Mouse (Mus musculus) MEL (cell line): ENCODE results near the gene Tekt1. TPM values are rescaled to one million over a fixed set of nuclear protein-coding genes. Genes with fewer than 3 reads are reported as not detected.
A peak's percentile ranks its signal among the peaks of the same experiment; 100 is the strongest.

Experiments used
- DNase-seq: peaks from one replicate; pipeline ENCODE4 v3.0.0; 2011; ENCODE audit warnings: low read depth, low spot score
- H3K27ac ChIP-seq: 2 replicates; pipeline ENCODE4 v1.5.1; 2012; ENCODE audit warnings: low read depth, mild to moderate bottlenecking, control low read depth, low read length, moderate library complexity; ENCODE audit not compliant: control insufficient read depth
- H3K27me3 ChIP-seq, 2 experiments: fragments of 150-350 bp in 1 of 2; sonication (generic) in 1 of 2; 2 replicates each; pipeline ENCODE4 v1.6.1; 2012; ENCODE audit warnings: low read length in 2 of 2, mild to moderate bottlenecking in 2 of 2, improper control_type of control experiment in 1 of 2, moderate library complexity in 1 of 2; ENCODE audit not compliant: insufficient read depth in 2 of 2, control insufficient read depth in 1 of 2
- H3K36me3 ChIP-seq, 2 experiments: 2 replicates each; pipeline ENCODE4 v1.6.1; 2012 to 2014; ENCODE audit warnings: low read length in 2 of 2, improper control_type of control experiment in 1 of 2, inconsistent platforms in 1 of 2, mild to moderate bottlenecking in 1 of 2; ENCODE audit not compliant: insufficient read depth in 2 of 2, control insufficient read depth in 1 of 2
- H3K4me1 ChIP-seq, 2 experiments: fragments of 150-350 bp in 1 of 2; sonication (generic) in 1 of 2; 2 replicates each; pipeline ENCODE4 v1.6.1; 2012; ENCODE audit warnings: low read length in 2 of 2, improper control_type of control experiment in 1 of 2, mild to moderate bottlenecking in 1 of 2; ENCODE audit not compliant: insufficient read depth in 2 of 2, control insufficient read depth in 1 of 2
- H3K4me3 ChIP-seq, 2 experiments: fragments of 150-350 bp in 1 of 2; sonication (generic) in 1 of 2; 2 replicates each; pipeline ENCODE4 v1.5.1; 2012; ENCODE audit warnings: low read depth in 2 of 2, low read length in 2 of 2, mild to moderate bottlenecking in 2 of 2, moderate library complexity in 2 of 2, control low read depth in 1 of 2, improper control_type of control experiment in 1 of 2; ENCODE audit not compliant: control insufficient read depth in 1 of 2, insufficient read depth in 1 of 2
- H3K79me2 ChIP-seq: 2 replicates; pipeline ENCODE4 v1.6.1; 2012; ENCODE audit warnings: mild to moderate bottlenecking, low read length, moderate library complexity; ENCODE audit not compliant: control insufficient read depth, poor library complexity, insufficient read depth
- H3K9ac ChIP-seq: 2 replicates; pipeline ENCODE4 v1.6.1; 2012; ENCODE audit warnings: low read depth, mild to moderate bottlenecking, control low read depth, low read length, moderate library complexity; ENCODE audit not compliant: control insufficient read depth, poor library complexity, severe bottlenecking
- H3K9me3 ChIP-seq: fragments of 150-350 bp; sonication (generic); replicated peaks from 2 replicates; pipeline ENCODE4 v1.6.1; 2012; ENCODE audit warnings: mild to moderate bottlenecking, low read length, improper control_type of control experiment, moderate library complexity; ENCODE audit not compliant: insufficient read depth
- CHD1 ChIP-seq: IDR thresholded peaks from 2 replicates; pipeline ENCODE4 v1.6.1; 2012; ENCODE audit warnings: low read depth, mild to moderate bottlenecking, inconsistent platforms, low read length, improper control_type of control experiment
- CTCF ChIP-seq, 3 experiments: IDR thresholded peaks in 2 of 3; conservative IDR thresholded peaks in 1 of 3; 2 replicates each; pipeline ENCODE4 v1.5.1; 2011 to 2012; ENCODE audit warnings: low read length in 3 of 3, low read depth in 2 of 3, mild to moderate bottlenecking in 2 of 3, improper control_type of control experiment in 1 of 3, inconsistent platforms in 1 of 3, mixed read lengths in 1 of 3, moderate library complexity in 1 of 3; ENCODE audit not compliant: control insufficient read depth in 1 of 3, insufficient read depth in 1 of 3, poor library complexity in 1 of 3, severe bottlenecking in 1 of 3
- E2F4 ChIP-seq: IDR thresholded peaks from 2 replicates; pipeline ENCODE4 v1.6.1; 2011; ENCODE audit warnings: low read depth, low read length, improper control_type of control experiment, borderline replicate concordance
- ELF1 ChIP-seq: IDR thresholded peaks from 2 replicates; pipeline ENCODE4 v1.6.1; 2014; ENCODE audit warnings: low read depth, mild to moderate bottlenecking, inconsistent platforms, low read length, improper control_type of control experiment, moderate library complexity
- GABPA ChIP-seq: IDR thresholded peaks from 2 replicates; pipeline ENCODE4 v1.6.1; 2012; ENCODE audit warnings: low read depth, mild to moderate bottlenecking, inconsistent platforms, low read length, improper control_type of control experiment, moderate library complexity
- GATA1 ChIP-seq: IDR thresholded peaks from 2 replicates; pipeline ENCODE4 v1.6.1; 2011; ENCODE audit warnings: low read depth, low read length, improper control_type of control experiment
- JUND ChIP-seq: IDR thresholded peaks from 2 replicates; pipeline ENCODE4 v1.6.1; 2011; ENCODE audit warnings: low read depth, mild to moderate bottlenecking, improper control_type of control experiment, low read length
- MAX ChIP-seq: IDR thresholded peaks from 2 replicates; pipeline ENCODE4 v1.6.1; 2011; ENCODE audit warnings: low read length, improper control_type of control experiment
- MAZ ChIP-seq: IDR thresholded peaks from 2 replicates; pipeline ENCODE4 v1.6.1; 2012; ENCODE audit warnings: low read depth, mild to moderate bottlenecking, inconsistent platforms, low read length, improper control_type of control experiment
- MEF2A ChIP-seq: IDR thresholded peaks from 2 replicates; pipeline ENCODE4 v1.6.1; 2014; ENCODE audit warnings: low read depth, mild to moderate bottlenecking, inconsistent platforms, low read length, improper control_type of control experiment; ENCODE audit not compliant: poor library complexity, insufficient replicate concordance, severe bottlenecking; ENCODE audit errors: extremely low read depth
- MYB ChIP-seq: IDR thresholded peaks from 2 replicates; pipeline ENCODE4 v1.6.1; 2011; ENCODE audit warnings: mild to moderate bottlenecking, low read depth, low read length, improper control_type of control experiment
- MYC ChIP-seq: IDR thresholded peaks from 2 replicates; pipeline ENCODE4 v1.6.1; 2011; ENCODE audit warnings: low read depth, mild to moderate bottlenecking, low read length, improper control_type of control experiment, moderate library complexity
- NELFE ChIP-seq: IDR thresholded peaks from 2 replicates; pipeline ENCODE4 v1.6.1; 2011; ENCODE audit warnings: low read depth, low read length, improper control_type of control experiment
- POLR2A ChIP-seq, 2 experiments: IDR thresholded peaks; 2 replicates each; pipeline ENCODE4 v1.6.1; 2011 to 2012; ENCODE audit warnings: low read length in 2 of 2, mild to moderate bottlenecking in 2 of 2, control low read depth in 1 of 2, improper control_type of control experiment in 1 of 2, low read depth in 1 of 2, moderate library complexity in 1 of 2; ENCODE audit not compliant: control insufficient read depth in 1 of 2, insufficient read depth in 1 of 2, poor library complexity in 1 of 2
- POLR2AphosphoS2 ChIP-seq: IDR thresholded peaks from 2 replicates; pipeline ENCODE4 v1.6.1; 2011; ENCODE audit warnings: low read length, improper control_type of control experiment
- POLR2AphosphoS5 ChIP-seq: IDR thresholded peaks from 2 replicates; pipeline ENCODE4 v1.6.1; 2012; ENCODE audit warnings: low read depth, borderline replicate concordance, mild to moderate bottlenecking, inconsistent platforms, low read length, moderate library complexity, mixed read lengths
- RAD21 ChIP-seq: IDR thresholded peaks from 2 replicates; pipeline ENCODE4 v1.6.1; 2011; ENCODE audit warnings: mild to moderate bottlenecking, low read depth, low read length, improper control_type of control experiment
- RCOR1 ChIP-seq: IDR thresholded peaks from 2 replicates; pipeline ENCODE4 v1.6.1; 2012; ENCODE audit warnings: low read depth, mild to moderate bottlenecking, inconsistent platforms, low read length, improper control_type of control experiment
- SIN3A ChIP-seq: IDR thresholded peaks from 2 replicates; pipeline ENCODE4 v1.6.1; 2012; ENCODE audit warnings: low read length, improper control_type of control experiment, inconsistent platforms
- TCF12 ChIP-seq: IDR thresholded peaks from 2 replicates; pipeline ENCODE4 v1.6.1; 2014; ENCODE audit warnings: low read depth, mild to moderate bottlenecking, inconsistent platforms, low read length, improper control_type of control experiment, moderate library complexity
- UBTF ChIP-seq: IDR thresholded peaks from 2 replicates; pipeline ENCODE4 v1.6.1; 2012; ENCODE audit warnings: low read depth, mild to moderate bottlenecking, inconsistent platforms, low read length, improper control_type of control experiment, moderate library complexity, borderline replicate concordance; ENCODE audit not compliant: insufficient read depth
- USF1 ChIP-seq: IDR thresholded peaks from 2 replicates; pipeline ENCODE4 v1.6.1; 2014; ENCODE audit warnings: low read depth, mild to moderate bottlenecking, inconsistent platforms, low read length, improper control_type of control experiment, moderate library complexity
- ZC3H11A ChIP-seq: IDR thresholded peaks from 2 replicates; pipeline ENCODE4 v1.6.1; 2012; ENCODE audit warnings: low read depth, mild to moderate bottlenecking, inconsistent platforms, low read length, improper control_type of control experiment
- ZKSCAN1 ChIP-seq: IDR thresholded peaks from 2 replicates; pipeline ENCODE4 v1.6.1; 2012; ENCODE audit warnings: low read depth, mild to moderate bottlenecking, inconsistent platforms, low read length, improper control_type of control experiment, moderate library complexity
- polyA plus RNA-seq, 2 experiments: library from polyadenylated mRNA; stranded (reverse) in 1 of 2; unstranded in 1 of 2; fragments of >175 nt in 1 of 2; fragments of >200 nt in 1 of 2; gene quantifications; 2 replicates each; pipeline versions ENCODE4 v1.2.1 to v1.2.4; 2012; ENCODE audit warnings: low replicate concordance in 2 of 2, low read depth in 1 of 2; ENCODE audit not compliant: insufficient read length in 2 of 2, insufficient read depth in 1 of 2, missing spikeins in 1 of 2
- total RNA-seq: library from RNA; depleted of rRNA; stranded (reverse); fragments of 300-350 nt; gene quantifications from 2 replicates; pipeline ENCODE4 v1.2.3, GENCODE M21; 2012; rRNA removed

Gene Tekt1
- not detected in 2 replicates for total RNA-seq
- not detected for polyA plus RNA-seq

DNA sequence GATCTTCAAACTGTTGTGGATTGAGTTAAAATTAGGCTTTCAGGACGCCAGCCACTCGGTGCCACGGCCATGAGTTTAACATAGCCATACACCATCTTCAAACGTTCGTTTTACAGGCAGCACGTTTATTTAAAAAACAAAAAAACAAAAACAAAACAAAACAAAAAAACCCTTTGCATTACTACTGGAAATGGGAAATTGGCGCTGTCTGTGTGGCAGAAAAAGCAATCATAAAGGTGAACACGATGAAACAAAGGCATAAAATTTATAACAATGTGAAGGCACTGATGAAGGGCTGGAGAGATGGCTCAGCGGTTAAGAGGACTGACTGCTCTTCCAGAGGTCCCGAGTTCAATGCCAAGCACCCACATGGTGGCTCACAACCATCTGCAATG lies at the start of gene Tekt1:
Gene Tekt1, minus strand, starts transcription at position 96 of the 395 bp plus-strand sequence.
- H3K79me2 ChIP-seq = no peaks in the 10 kb centered on the region
- peaks cover 0 to 5% of the 10 kb centered on the region in 2 experiments; a peak in 2 of 4 replicates for H3K27me3 ChIP-seq
- peaks cover 0 to 10% of the 10 kb centered on the region in 2 experiments; a peak in 1 of 4 replicates for H3K4me1 ChIP-seq
- DNase-seq = no peak
- no peaks in the 10 kb centered on the region for H3K9me3 ChIP-seq
- no peak for TF ChIP-seq RAD21
- TF ChIP-seq MEF2A = no peak
- TF ChIP-seq ELF1 = no peak
- no peak for TF ChIP-seq E2F4
- TF ChIP-seq GATA1 = no peak
- TF ChIP-seq CTCF (IDR thresholded peaks at IDR 0.05 in 2 of 3, conservative IDR thresholded peaks at IDR 0.05 in 1 of 3; ENCODE audit: control insufficient read depth in 1 of 3, insufficient read depth in 1 of 3, low read depth in 2 of 3, low read length in 3 of 3, poor library complexity in 1 of 3, severe bottlenecking in 1 of 3) = no peak
- no peak for TF ChIP-seq JUND
- no peak within 1 kb of the TSS for H3K4me3 ChIP-seq
- H3K36me3 ChIP-seq = peaks cover 0 to 7% of the 10 kb centered on the region in 2 experiments; a peak in 1 of 4 replicates
- H3K9ac ChIP-seq = no peak within 1 kb of the TSS
- H3K27ac ChIP-seq = no peak within 1 kb of the TSS

DNA sequence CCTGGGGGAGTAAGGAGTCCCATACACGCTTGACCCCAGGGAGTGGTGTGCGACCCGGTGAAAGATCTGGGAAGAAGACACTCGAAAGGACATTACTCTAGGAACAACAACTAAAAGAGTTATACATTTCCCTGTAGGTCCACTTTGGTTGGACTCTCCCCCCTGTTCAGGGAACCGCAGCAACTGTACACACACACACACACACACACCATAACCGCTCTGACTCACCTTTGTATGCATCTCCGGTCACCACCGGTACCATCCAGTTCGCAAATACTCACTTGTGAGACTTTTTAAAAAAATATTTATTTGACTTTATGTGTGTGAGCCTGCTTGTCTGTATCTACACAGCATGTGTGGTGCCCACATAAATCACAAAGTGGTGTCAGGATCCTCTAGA lies 49.7 kb upstream of the Tekt1 start:
- H3K4me3 ChIP-seq = peak overlapping the region; percentile 33 to 69

DNA sequence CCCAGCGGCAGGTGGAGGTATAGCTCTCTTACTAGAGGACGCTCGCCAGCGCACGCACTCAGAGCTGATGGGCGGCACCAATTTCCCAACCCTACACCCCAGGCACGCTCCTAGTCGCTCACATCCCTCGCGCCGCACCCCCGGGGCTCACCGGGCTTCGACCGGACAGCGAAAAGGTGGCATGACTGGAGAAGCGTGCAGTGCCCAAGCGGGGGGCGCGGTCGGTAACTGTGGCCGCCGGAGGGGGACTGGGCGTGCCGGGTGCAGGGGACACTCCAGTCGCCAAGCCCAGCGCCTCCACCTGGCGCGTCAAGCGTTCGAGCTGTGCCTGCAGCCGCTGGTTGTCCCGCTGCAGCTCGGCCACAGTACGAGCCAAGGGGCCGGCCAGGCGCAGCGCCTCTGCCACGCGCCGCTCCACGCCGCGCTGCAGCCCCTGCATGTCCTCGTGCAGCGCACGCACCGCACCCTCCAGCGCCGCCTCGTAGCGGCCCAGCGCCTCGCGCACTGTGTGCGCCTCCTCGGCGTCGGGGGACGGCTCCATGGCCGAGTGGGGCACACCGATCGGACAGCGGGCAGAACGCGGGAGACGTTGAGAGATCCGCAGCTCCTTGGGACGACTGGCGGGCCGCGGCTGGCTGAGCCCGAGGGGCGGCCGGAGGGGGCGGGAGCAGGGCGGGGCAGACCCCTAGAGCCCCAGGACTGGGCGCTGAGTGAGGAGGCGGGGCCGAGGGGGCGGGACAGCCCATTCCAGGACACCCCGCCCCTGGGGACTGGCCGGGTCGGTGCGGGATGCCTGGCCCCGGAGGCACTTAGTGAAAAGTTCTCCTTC lies 49.1 kb upstream of the Tekt1 start, which contains the start of gene Smtnl2:
Gene Smtnl2, minus strand, starts transcription at position 621 of the 829 bp plus-strand sequence.
- H3K4me1 ChIP-seq = peaks cover 16 to 42% of the 10 kb centered on the region in 2 experiments
- H3K9me3 ChIP-seq = no peaks in the 10 kb centered on the region
- DNase-seq = peak; percentile 93
- peaks cover 0 to 26% of the 10 kb centered on the region in 2 experiments; a peak in 2 of 4 replicates for H3K36me3 ChIP-seq
- peak within 1 kb of the TSS; percentile 62 to 77 for H3K4me3 ChIP-seq
- H3K79me2 ChIP-seq = no peaks in the 10 kb centered on the region
- H3K27ac ChIP-seq = no peak within 1 kb of the TSS
- H3K9ac ChIP-seq = peak within 1 kb of the TSS; percentile 51
- H3K27me3 ChIP-seq = no peaks in the 10 kb centered on the region
- peak in 1 of 3 experiments; percentile 39; a peak in 2 of 6 replicates for TF ChIP-seq CTCF (IDR thresholded peaks at IDR 0.05 in 2 of 3, conservative IDR thresholded peaks at IDR 0.05 in 1 of 3; ENCODE audit: control insufficient read depth in 1 of 3, insufficient read depth in 1 of 3, low read depth in 2 of 3, low read length in 3 of 3, poor library complexity in 1 of 3, severe bottlenecking in 1 of 3)
- TF ChIP-seq RCOR1 = no peak
- peak; percentile 42; the same call in 1 of the 2 replicates for TF ChIP-seq TCF12
- peak; percentile 38; the same call in 1 of the 2 replicates for TF ChIP-seq MAZ
- no peak for TF ChIP-seq MYB
- TF ChIP-seq USF1 = no peak
- TF ChIP-seq MEF2A = no peak
- no peak for TF ChIP-seq UBTF
- TF ChIP-seq POLR2AphosphoS2 = peak; percentile 46; the same call in 1 of the 2 replicates
- peak; percentile 21 to 66; a peak in 3 of 4 replicates for TF ChIP-seq POLR2A (IDR thresholded peaks at IDR 0.05; ENCODE audit: control insufficient read depth in 1 of 2, insufficient read depth in 1 of 2, low read depth in 1 of 2, low read length in 2 of 2, poor library complexity in 1 of 2)
- TF ChIP-seq ZKSCAN1 = no peak
- TF ChIP-seq CHD1 = no peak
- peak; percentile 51 for TF ChIP-seq MAX

More for the DNA sequence above, 49.7 kb upstream of the Tekt1 start:
- Histone ChIP-seq H3K79me2 (no peaks in the 10 kb centered on the region), H3K9ac (no peak overlapping the region), H3K36me3 (peaks cover 0 to 25% of the 10 kb centered on the region in 2 experiments; a peak in 2 of 4 replicates), H3K27ac (no peak overlapping the region), H3K9me3 (no peaks in the 10 kb centered on the region), H3K27me3 (no peaks in the 10 kb centered on the region), H3K4me1 (peaks cover 16 to 40% of the 10 kb centered on the region in 2 experiments)
- DNase-seq = no peak
- no peak for TF ChIP-seq POLR2AphosphoS2
- no peak for TF ChIP-seq POLR2AphosphoS5
- TF ChIP-seq NELFE = no peak
- TF ChIP-seq MEF2A = no peak
- TF ChIP-seq SIN3A = no peak; the same call in 1 of the 2 replicates
- TF ChIP-seq UBTF = no peak
- no peak for TF ChIP-seq ZC3H11A
- no peak for TF ChIP-seq GABPA
- TF ChIP-seq TCF12 = no peak
- TF ChIP-seq MAX = no peak
- TF ChIP-seq MYC = no peak
